In genomic region chrX:143024325-143024971, GRCm38 (mm10) we compare ENCODE assay signal across 17 mouse cellular contexts.
"Had no signal": no experiment of that assay in that cellular context is flagged by ENCODE, and none has a peak within 500 bp of the region (broad histone marks: within the 10 kb centered on the region; RNA-seq: fewer than 3 reads in every experiment).

No protein-coding gene starts in this region.

- H3K4me3 ChIP-seq: limb, embryonic 12.5 days; liver, embryonic 15.5 days; midbrain, embryonic 10.5 days; myocyte; neural tube, embryonic 15.5 days had no signal

- DNase-seq: kidney, adult 18-20 months; kidney, postnatal 10 days; kidney, postnatal 4 days; lung, adult 2 months; lung, postnatal 36 days; midbrain, embryonic 14.5 days; right cerebral cortex, postnatal 25 days; thymus, adult 2 months; thymus, postnatal 25 days had no signal

- H3K9me3 ChIP-seq: limb, embryonic 12.5 days; liver, embryonic 15.5 days; midbrain, embryonic 10.5 days; neural tube, embryonic 15.5 days had no signal

- H3K9ac ChIP-seq: limb, embryonic 12.5 days; liver, embryonic 15.5 days; neural tube, embryonic 15.5 days had no signal

- H3K4me2 ChIP-seq: limb, embryonic 12.5 days; liver, embryonic 11.5 days; liver, embryonic 15.5 days; neural tube, embryonic 15.5 days had no signal

- ATAC-seq: lung, postnatal 0 days had no signal

- H3K4me1 ChIP-seq: limb, embryonic 12.5 days; liver, embryonic 15.5 days; midbrain, embryonic 10.5 days; neural tube, embryonic 15.5 days had no signal

- H3K27ac ChIP-seq: limb, embryonic 12.5 days; liver, embryonic 15.5 days; midbrain, embryonic 10.5 days; neural tube, embryonic 15.5 days; stomach, postnatal 0 days had no signal

- H3K27me3 ChIP-seq: limb, embryonic 12.5 days; neural tube, embryonic 15.5 days had no signal

- H3K36me3 ChIP-seq: limb, embryonic 12.5 days; liver, embryonic 15.5 days; midbrain, embryonic 10.5 days; neural tube, embryonic 15.5 days had no signal
